Mouse (Mus musculus) T-helper 1 cell (primary cell): ENCODE data around the gene Tfdp2.

ENCODE experiments used
- in situ Hi-C: fragments of 300-600 bp; cut with MboI, MseI; formaldehyde crosslinking; loops from one replicate; pipeline ENCODE4 v1.15.1; 2025; ENCODE audit warnings: high pct_unique_total_duplicates

The Tfdp2 gene

DNA sequence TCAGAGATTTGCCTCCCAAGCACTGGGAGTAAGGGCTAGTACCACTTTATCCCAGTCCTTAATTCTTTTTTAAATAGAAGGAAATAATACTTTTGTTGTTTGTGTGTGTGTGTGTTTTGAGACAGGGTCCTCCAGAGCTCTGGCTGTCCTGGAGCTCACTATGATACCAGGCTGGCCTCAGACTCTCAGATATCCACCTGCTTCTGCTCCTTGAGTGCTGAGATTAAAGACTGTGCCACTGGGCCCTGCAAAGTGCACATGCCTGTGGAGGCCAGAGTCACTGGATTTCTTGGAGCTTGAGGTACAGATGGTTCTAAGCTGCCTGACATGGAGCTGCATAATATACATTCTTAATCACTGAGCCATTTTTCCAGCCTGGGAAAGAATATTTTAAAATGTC, 32.2 kb downstream of the Tfdp2 start:
- in situ Hi-C loops, result no loop called here

- in situ Hi-C loops, result no loop called here
Observed at GRCm38 (mm10) chr9:96230271-96230670, 34.2 kb downstream of the Tfdp2 start.

DNA sequence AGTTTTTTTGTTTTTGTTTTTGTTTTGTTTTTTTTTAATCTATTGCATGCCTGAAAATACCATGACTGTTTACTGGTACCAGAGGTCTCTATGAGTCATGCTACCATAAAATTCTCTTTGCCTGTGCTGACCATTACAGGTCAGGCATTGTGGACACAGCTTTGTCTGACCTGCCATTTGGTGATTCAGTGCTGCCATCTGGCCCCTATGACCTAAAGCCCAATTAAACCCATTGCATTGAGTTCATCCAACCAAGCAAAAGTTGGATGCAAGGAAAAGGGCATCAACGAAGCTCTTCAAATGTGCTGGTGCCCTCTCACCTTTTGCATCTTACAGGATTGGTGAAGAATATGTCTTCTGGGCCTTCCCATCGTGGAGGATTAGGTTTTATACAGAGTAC, 39.4 kb downstream of the Tfdp2 start:
- in situ Hi-C loops, result no loop called here

DNA sequence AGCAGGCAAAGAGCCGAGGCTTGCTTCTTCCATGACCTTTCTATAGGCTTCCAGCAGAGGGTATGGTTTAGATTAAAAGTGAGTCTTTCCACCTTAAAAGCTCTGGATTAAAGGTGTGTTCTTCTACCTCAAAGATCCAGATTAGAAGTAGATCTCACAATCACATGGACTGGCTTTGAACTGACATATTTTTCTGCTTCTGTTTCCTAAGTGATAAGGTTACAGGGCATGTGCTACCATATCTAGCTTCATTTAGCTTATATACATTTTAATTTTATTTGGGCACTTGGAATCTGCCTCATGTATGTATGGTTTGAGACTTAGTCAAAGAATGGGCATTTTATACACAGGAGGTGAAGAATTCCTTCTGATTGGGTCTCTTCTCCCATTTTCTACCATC, 41.3 kb downstream of the Tfdp2 start:
- in situ Hi-C loops, result no loop called here

DNA sequence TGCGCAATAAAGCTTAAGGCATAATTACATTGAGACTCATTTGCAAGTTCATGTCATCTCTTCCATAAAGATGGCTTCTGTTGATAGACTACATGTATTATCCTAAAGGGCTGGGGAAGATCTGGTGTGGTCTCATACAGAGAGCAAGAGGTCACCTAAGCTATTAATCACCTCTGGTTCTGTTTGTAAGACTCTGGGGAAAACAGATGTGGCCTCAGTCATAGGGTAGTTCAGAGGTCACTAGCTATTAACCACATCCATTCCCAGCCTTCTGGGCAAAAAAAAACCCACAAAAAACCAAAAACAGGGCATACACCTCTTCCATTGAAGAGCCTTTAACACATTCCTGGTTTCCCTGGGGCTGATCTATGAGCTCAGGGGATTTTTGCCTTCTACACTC, 42.2 kb downstream of the Tfdp2 start:
- in situ Hi-C loops, result no loop called here

DNA sequence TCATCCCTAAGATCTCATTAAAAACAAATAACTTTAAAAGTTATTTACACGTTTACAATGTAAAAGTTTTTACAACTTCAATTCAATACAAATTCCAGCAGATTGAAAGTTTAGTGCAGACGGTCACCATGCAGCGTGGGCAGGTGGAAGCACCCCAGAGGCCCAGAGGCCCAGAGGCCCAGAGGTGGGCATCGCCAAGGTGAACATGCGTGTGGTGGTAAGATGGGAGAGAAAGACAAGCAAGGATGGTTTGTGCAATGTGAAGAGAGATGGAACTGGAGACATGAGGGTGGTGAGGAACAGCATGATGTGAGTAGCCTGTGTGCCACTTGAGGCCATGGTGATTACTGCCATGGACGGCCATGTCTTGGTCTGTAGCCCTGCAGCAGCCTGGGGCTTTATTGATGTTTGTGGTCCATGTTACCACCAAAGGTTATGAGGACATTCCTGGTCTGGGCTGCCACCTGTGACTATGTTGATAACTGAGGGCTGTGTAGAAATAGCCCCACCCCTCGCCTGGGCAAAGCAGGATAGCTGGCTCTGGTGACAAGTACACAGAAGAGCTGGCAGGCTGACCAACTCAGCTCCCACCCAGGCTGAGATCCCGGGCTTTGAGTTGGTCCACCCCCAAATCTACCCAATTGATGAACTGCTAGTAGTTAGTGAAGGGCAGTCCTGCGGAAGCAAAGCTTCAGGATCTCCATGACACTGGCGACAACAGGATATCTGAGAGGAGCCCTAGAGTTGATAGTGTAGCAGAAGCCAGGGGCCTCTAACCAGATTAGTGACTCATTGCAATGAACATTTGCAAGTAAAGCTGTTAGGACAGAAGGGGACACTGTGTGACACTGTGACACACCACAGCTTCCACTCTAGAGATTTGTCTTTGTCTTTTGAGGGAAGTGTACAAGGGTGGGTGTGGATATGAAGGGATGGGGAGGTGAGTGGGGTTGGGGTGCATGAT, 45.3 kb downstream of the Tfdp2 start:
- in situ Hi-C loops, result no loop called here

DNA sequence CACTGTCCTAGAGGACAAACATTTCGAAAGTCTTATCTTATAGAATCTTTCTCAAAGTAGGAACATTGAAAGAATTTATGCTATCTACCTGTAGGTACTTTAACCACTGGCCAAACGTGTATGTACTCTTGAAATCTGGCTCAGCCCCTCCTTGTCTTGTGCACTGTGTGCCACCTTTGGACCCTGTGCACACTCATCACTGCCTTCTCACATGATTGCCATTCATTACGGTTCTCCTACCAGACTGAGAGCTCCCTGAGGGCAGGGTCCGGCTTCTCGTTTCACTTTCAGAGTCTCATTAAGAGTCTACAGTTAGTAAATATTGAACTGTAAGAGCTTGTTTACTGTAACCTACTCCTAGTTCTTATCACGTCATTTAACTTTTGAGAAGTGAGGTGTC, 47.8 kb downstream of the Tfdp2 start:
- in situ Hi-C loops, result no loop called here

- in situ Hi-C loops, result no loop called here
Observed at GRCm38 (mm10) chr9:96254812-96255211, 58.7 kb downstream of the Tfdp2 start.

- in situ Hi-C loops, result no loop called here
Observed at GRCm38 (mm10) chr9:96258478-96258877, 62.4 kb downstream of the Tfdp2 start.

DNA sequence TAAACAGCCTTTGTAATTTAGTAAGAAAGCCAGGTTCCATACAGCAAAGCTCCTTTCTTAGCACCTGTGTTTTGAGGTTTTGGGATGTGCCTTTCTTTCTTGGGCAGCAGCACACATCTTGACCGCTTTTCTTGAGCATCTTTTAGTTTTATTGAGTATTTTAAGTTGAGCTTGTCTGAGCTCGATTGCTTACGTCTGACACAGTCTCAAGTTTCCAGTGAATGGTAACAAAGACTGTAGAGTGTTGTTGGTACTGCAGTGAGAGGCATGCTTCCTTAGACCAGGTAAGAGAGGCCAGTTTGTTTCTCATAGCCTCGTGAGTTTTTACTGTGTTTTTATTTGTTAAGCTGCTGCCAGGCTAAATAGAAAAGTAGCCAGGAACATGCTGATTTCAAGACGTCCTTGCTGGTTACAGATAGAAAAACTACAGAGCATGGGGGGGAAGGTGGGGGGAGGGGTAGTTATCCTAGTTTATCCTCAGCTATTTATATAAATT, 63.0 kb downstream of the Tfdp2 start:
- in situ Hi-C loops, result no loop called here

GRCm38 (mm10) chr9:96259753-96260520, 63.9 kb downstream of the Tfdp2 start:
- in situ Hi-C loops, result no loop called here

GRCm38 (mm10) chr9:96261101-96261500, 65.0 kb downstream of the Tfdp2 start:
- in situ Hi-C loops, result no loop called here

DNA sequence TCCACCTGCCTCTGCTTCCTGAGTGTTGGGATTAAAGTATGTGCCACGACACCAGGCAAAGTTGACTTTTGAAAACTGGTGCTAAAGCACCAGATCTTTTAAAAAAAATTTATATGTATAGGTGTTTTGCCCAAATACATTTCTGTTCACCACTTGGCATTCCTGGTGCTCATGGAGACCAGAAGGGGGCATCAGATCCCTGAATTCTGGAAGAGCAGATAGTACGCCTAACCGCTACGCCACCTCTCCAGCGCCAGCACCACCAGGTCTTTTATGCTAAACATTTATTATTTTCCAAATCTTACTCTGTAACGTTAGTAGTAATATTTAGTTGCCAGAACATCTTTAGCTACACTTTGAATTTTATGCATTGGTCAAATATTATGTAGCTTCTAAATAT, 65.9 kb downstream of the Tfdp2 start:
- in situ Hi-C loops, result no loop called here

- in situ Hi-C loops, result no loop called here
Observed at GRCm38 (mm10) chr9:96266793-96267558, 70.9 kb downstream of the Tfdp2 start.

- in situ Hi-C loops, result no loop called here
Observed at GRCm38 (mm10) chr9:96267559-96267948, 71.5 kb downstream of the Tfdp2 start.

DNA sequence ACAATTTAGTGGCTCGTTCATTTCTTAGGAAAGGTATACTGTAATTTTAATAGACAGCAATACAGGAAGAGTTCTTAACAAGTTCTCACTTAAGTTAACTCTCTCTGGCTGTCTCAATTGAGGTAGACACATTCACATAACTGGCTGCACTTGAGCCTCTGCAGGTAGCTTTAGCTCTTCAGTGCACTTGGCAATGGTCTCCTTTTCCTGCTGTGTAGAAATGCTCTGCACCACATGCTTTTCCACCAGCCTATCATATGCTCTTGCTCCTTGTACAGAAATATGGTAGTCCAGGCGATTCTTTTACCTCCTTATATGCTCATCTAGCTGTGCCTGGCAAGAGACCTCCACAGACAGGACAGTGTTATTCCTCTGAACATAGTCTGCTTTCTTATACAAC, 73.7 kb downstream of the Tfdp2 start:
- in situ Hi-C loops, result no loop called here

- in situ Hi-C loops, result no loop called here
Observed at GRCm38 (mm10) chr9:96275543-96275942, 79.5 kb downstream of the Tfdp2 start.

DNA sequence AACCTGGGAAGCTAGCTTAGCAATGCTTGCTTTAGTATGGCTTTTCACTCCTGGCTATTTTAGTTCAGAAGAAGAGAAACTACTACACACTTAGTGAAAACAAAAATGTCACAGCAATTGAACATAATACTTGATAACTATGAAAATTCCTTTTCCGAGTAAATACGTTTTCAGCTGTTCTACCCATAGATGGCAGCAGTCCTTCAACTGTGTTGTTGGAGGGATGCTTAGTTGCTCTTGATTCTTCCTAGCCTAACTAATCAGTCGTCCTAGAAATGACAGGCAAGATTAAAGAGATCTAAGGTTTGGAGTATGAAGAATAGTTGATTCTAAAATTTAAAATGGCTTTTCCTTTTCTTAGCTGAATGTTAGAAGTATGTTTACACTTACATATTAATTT, 85.4 kb downstream of the Tfdp2 start:
- in situ Hi-C loops, result no loop called here

DNA sequence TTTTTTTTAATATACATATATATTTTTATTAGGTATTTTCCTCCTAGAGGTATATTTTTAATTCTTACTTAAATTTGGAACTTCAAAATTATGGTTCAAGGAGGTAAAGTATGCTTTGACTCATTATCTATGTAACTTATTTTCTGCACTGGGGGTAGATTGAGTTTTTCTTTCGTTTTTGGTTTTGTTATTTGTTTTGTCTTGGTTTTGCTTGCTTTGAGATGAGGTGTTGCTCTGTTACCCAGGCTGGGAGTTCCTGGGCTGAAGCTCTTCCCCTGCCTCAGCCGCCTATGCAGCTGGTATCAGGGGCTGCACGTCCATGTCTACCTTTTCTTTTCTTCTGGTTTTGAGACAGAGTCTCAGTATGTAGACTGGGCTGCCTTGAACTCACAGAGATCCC, 86.0 kb downstream of the Tfdp2 start:
- in situ Hi-C loops, result no loop called here

DNA sequence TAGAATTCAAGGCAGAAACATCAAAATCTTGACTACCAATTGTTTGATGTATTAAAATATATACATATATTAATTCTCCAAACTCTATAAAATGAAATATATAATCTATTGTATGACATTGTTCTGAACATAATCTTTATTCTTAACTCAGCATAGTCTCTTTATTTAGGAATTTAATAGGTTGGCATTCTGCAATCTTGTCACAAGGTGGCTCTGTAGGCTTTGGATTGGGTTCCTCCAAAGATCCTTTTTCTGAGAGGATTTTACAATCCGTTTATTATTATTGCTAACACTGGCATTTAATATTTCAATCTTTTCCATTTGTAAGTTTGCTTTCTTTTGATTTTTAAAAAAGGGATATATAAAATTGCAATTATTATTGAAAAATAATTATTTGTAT, 88.8 kb downstream of the Tfdp2 start:
- in situ Hi-C loops, result loop anchor here (5.0 kb wide), 1 partner anchor 207 kb away; no protein-coding TSS in a partner anchor

DNA sequence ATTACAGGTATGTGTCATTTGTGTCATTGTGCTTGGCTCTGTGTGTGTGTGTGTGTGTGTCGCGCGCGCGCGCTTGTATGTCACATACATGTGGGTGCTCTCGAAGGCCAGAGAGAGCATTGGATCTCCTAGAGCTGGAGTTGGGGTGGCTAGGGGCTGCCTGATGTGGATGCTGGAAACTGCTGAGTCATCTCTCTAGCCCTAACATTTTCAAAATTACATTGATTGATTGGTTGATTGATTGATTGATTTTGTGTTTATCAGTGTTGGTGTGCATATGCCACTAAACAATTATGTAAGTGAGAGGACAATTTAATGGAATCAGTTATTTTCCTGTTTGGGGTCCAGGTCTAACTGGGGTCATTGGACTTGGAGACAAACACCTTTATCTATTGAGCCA, 96.1 kb downstream of the Tfdp2 start:
- in situ Hi-C loops, result no loop called here
